17 mouse cellular contexts compared by ENCODE assay signal in the genomic region with DNA sequence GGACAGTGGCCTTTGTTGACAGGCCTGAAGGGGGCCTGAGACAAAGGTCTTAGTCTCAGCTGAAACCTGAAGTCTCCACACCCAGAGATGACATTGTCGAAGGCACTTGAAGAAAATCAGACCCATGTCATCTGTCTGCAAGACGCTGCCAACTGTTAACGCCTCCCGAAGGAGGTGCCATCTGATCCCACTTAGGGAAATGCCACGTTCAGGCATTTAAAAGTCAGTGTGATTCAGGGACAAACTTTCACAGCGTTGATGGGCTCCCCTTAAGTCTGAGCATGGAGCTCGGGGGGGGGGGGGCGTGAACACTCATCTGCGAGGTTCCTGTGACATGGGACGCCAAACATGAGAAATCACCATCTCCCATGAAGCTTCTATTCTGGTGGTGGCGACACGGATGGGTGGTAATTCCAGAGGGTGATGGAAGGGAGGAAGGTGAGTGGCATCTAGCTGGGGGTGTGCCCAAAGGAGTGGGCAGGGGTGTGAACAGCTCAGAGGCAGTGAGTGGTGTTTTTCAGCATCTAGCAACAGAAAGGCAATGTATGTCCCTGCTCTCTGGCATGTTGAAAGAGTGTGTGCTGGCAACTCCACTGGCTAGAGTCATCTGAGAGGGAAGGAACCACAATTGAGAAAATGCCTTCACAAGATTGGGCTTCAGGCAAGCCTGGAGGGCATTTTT.
A peak's percentile ranks its signal among the peaks of the same experiment; 100 is the strongest.
DNase-seq lines count a peak whose midpoint lies in the region; ATAC-seq lines count a peak whose summit lies in the region.
"Had no signal": no experiment of that assay in that cellular context is flagged by ENCODE, and none has a peak within 500 bp of the region (broad histone marks: within the 10 kb centered on the region; RNA-seq: fewer than 3 reads in every experiment).

No protein-coding gene starts in this region.

- peak; percentile 30 for DNase-seq in left cerebral cortex, adult 11 months (ENCODE audit: low spot score)
- DNase-seq in left cerebral cortex, postnatal 4 days = no peak
- DNase-seq in left cerebral cortex, postnatal 10 days (ENCODE audit: extremely low spot score in 1 of 2, low spot score in 2 of 2) = peak; percentile 8 to 37
- DNase-seq in telencephalon, adult 2 months (ENCODE audit: low read depth, low spot score) = peak; percentile 53
- DNase-seq in adrenal gland, adult (ENCODE audit: inconsistent age in 2 of 2, low spot score in 1 of 2) = no peak
- DNase-seq: adrenal gland, postnatal 25 days; gastrocnemius, postnatal 14 days; heart, postnatal 14 days; kidney, adult 9 months; liver, postnatal 0 days; lung, postnatal 36 days; thymus, adult 18-20 months had no signal

- H3K4me1 ChIP-seq in forebrain, embryonic 16.5 days (replicated peaks; ENCODE audit: control insufficient read depth, insufficient read depth, low read length) = peaks cover 17% of the 10 kb centered on the region
- no peaks in the 10 kb centered on the region for H3K4me1 ChIP-seq in midbrain, embryonic 16.5 days (ENCODE audit: control insufficient read depth, insufficient read depth, low read length)
- H3K4me1 ChIP-seq: limb, embryonic 15.5 days had no signal

- intact Hi-C loops in left cerebral cortex, postnatal 4 days (cut with DNase I) = no loop called here
- intact Hi-C loops in left cerebral cortex, postnatal 10 days (cut with DNase I) = no loop called here

- H3K4me2 ChIP-seq in forebrain, embryonic 16.5 days (ENCODE audit: low read length) = no peak overlapping the region
- no peak overlapping the region for H3K4me2 ChIP-seq in midbrain, embryonic 16.5 days (ENCODE audit: low read length)
- H3K4me2 ChIP-seq: limb, embryonic 15.5 days had no signal

- H3K9me3 ChIP-seq in forebrain, embryonic 16.5 days (ENCODE audit: control insufficient read depth, low read length) = no peaks in the 10 kb centered on the region
- H3K9me3 ChIP-seq in midbrain, embryonic 16.5 days (replicated peaks; ENCODE audit: control insufficient read depth, low read length, poor library complexity, severe bottlenecking) = no peaks in the 10 kb centered on the region
- H3K9me3 ChIP-seq: G1E; limb, embryonic 15.5 days; midbrain, embryonic 10.5 days had no signal

- H3K9ac ChIP-seq in forebrain, embryonic 16.5 days (replicated peaks; ENCODE audit: low read depth, low read length) = no peak overlapping the region
- H3K9ac ChIP-seq in midbrain, embryonic 16.5 days (ENCODE audit: low read depth, low read length) = no peak overlapping the region
- H3K9ac ChIP-seq: limb, embryonic 15.5 days; liver, postnatal 0 days had no signal

- no peaks in the 10 kb centered on the region for H3K27me3 ChIP-seq in forebrain, embryonic 16.5 days (replicated peaks; ENCODE audit: control insufficient read depth, insufficient read depth, low read length)
- no peaks in the 10 kb centered on the region for H3K27me3 ChIP-seq in midbrain, embryonic 16.5 days (ENCODE audit: control insufficient read depth, insufficient read depth, low read depth, low read length)

- H3K27ac ChIP-seq in forebrain, embryonic 16.5 days (ENCODE audit: low read length) = no peak overlapping the region
- H3K27ac ChIP-seq in midbrain, embryonic 16.5 days (ENCODE audit: low read length) = no peak overlapping the region
- H3K27ac ChIP-seq: limb, embryonic 15.5 days; midbrain, embryonic 10.5 days had no signal

- no peaks in the 10 kb centered on the region for H3K36me3 ChIP-seq in forebrain, embryonic 16.5 days (ENCODE audit: control insufficient read depth, insufficient read depth)
- no peaks in the 10 kb centered on the region for H3K36me3 ChIP-seq in midbrain, embryonic 16.5 days (ENCODE audit: control insufficient read depth, insufficient read depth, low read length)
- H3K36me3 ChIP-seq: G1E; limb, embryonic 15.5 days; midbrain, embryonic 10.5 days had no signal

- H3K4me3 ChIP-seq in forebrain, embryonic 16.5 days (replicated peaks; ENCODE audit: low read length) = no peak overlapping the region
- no peak overlapping the region for H3K4me3 ChIP-seq in midbrain, embryonic 16.5 days (ENCODE audit: low read depth, low read length)
- H3K4me3 ChIP-seq: limb, embryonic 15.5 days; midbrain, embryonic 10.5 days had no signal

- 52% methylated on average over 12 of the region's 12 CpGs for WGBS in forebrain, embryonic 16.5 days
- 71% methylated on average over 12 of the region's 12 CpGs for WGBS in midbrain, embryonic 16.5 days

- 0 out of 2 replicates have a peak, but pooled peaks have one; percentile 45 for ATAC-seq in forebrain, embryonic 16.5 days
- ATAC-seq in midbrain, embryonic 16.5 days = no peak
- ATAC-seq: liver, postnatal 0 days had no signal

Comparison
In these comparisons a context has a peak if more than half of its experiments do, and no peak if none do; other contexts are left out.
1. DNase-seq: peak in left cerebral cortex, adult 11 months (single experiment), left cerebral cortex, postnatal 10 days (2 of 2) and telencephalon, adult 2 months (single experiment); none in left cerebral cortex, postnatal 4 days (single experiment) and adrenal gland, adult (0 of 2).